Mouse (Mus musculus) adrenal gland, postnatal 36 days (tissue): Measurements from ENCODE around the gene Spata31d1b. TPM values are rescaled to one million over a fixed set of nuclear protein-coding genes. Genes with fewer than 3 reads are reported as not detected.
A peak's percentile ranks its signal among the peaks of the same experiment; 100 is the strongest.
"Not testable (repeated sequence)": the region's sequence is repeated elsewhere in the genome, so short reads cannot be mapped to it uniquely, and the experiment has no call there.

Source experiments
- DNase-seq, 2 experiments: peaks; one replicate each; pipeline ENCODE4 v3.0.0; 2021; ENCODE audit warnings: mixed read lengths in 1 of 2
- long read RNA-seq, 2 experiments: library from polyadenylated mRNA; stranded (forward); transcript quantifications; one replicate each; pipeline ENCODE4 v2.0.0; 2021; ENCODE audit warnings: borderline sequencing depth in 2 of 2
- total RNA-seq, 2 experiments: library from RNA; stranded (reverse); gene quantifications; 2 replicates each; pipeline ENCODE4 v1.2.3; 2021

Spata31d1b gene
- total RNA-seq, result not detected
- long read RNA-seq, experiment 1, result 0 reads
- long read RNA-seq, experiment 2, result 0 reads

GRCm38 (mm10) chr13:59711984-59712383, at the start of gene Spata31d1b:
Spata31d1b (plus strand) TSS chr13:59712284.
- DNase-seq, result not testable (repeated sequence)

- no peak for DNase-seq
Observed at GRCm38 (mm10) chr13:59663939-59664712, 48.0 kb upstream of the Spata31d1b start.

- no peak for DNase-seq
Observed at GRCm38 (mm10) chr13:59667763-59668162, 44.3 kb upstream of the Spata31d1b start.

- DNase-seq, result peak in 1 of 2 experiments; percentile 22
Observed at GRCm38 (mm10) chr13:59668501-59669093, 43.5 kb upstream of the Spata31d1b start.

- DNase-seq, result no peak
Observed at GRCm38 (mm10) chr13:59669946-59670345, 42.1 kb upstream of the Spata31d1b start.

GRCm38 (mm10) chr13:59671521-59671920, 40.6 kb upstream of the Spata31d1b start:
- no peak for DNase-seq

GRCm38 (mm10) chr13:59672248-59672647, 39.8 kb upstream of the Spata31d1b start:
- no peak for DNase-seq

GRCm38 (mm10) chr13:59673597-59673996, 38.5 kb upstream of the Spata31d1b start:
- DNase-seq, result no peak

- DNase-seq, result no peak
Observed at GRCm38 (mm10) chr13:59674215-59674614, 37.9 kb upstream of the Spata31d1b start.

- DNase-seq, result peak in 1 of 2 experiments; percentile 25
Observed at GRCm38 (mm10) chr13:59674761-59675150, 37.3 kb upstream of the Spata31d1b start.

GRCm38 (mm10) chr13:59675151-59676011, 36.7 kb upstream of the Spata31d1b start, which contains the start of gene Golm1:
Golm1 (minus strand) TSS chr13:59675811.
- peak; percentile 76 to 85 for DNase-seq

GRCm38 (mm10) chr13:59676316-59677229, 35.5 kb upstream of the Spata31d1b start:
- peak in 1 of 2 experiments; percentile 20 for DNase-seq

- no peak for DNase-seq
Observed at GRCm38 (mm10) chr13:59679306-59679705, 32.8 kb upstream of the Spata31d1b start.

- DNase-seq, result no peak
Observed at GRCm38 (mm10) chr13:59679908-59680307, 32.2 kb upstream of the Spata31d1b start.

GRCm38 (mm10) chr13:59682629-59683028, 29.5 kb upstream of the Spata31d1b start:
- DNase-seq, result no peak

- no peak for DNase-seq
Observed at GRCm38 (mm10) chr13:59685236-59685635, 26.8 kb upstream of the Spata31d1b start.

GRCm38 (mm10) chr13:59688338-59688770, 23.7 kb upstream of the Spata31d1b start:
- DNase-seq, result peak in 1 of 2 experiments; percentile 29

GRCm38 (mm10) chr13:59689313-59689712, 22.8 kb upstream of the Spata31d1b start:
- no peak for DNase-seq

GRCm38 (mm10) chr13:59689843-59690242, 22.2 kb upstream of the Spata31d1b start:
- DNase-seq, result no peak

- DNase-seq, result no peak
Observed at GRCm38 (mm10) chr13:59690576-59690975, 21.5 kb upstream of the Spata31d1b start.

GRCm38 (mm10) chr13:59691478-59691877, 20.6 kb upstream of the Spata31d1b start:
- DNase-seq, result no peak
